Comparison of ENCODE assay signal across 16 mouse cellular contexts in the genomic region with DNA sequence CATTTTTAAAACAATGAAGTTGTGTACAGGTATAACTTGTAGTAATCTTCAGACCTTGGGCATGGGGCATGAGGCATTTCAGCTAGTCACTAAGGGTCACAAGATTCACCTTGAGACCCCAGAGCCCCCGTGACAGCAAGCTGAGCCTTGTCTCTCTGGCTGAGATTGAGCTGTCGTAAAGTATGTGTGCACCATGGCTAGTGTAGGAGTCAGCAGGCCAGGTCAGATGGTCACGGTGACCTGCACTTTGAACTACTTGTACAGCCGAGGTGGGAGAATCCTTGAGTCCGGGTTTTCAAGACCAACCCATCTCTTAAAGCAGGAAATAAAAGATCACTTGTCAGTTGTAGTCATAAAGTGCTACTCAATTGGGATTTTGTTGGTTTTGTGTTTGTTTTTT.
"Had no signal": no experiment of that assay in that cellular context is flagged by ENCODE, and none has a peak within 500 bp of the region (broad histone marks: within the 10 kb centered on the region; RNA-seq: fewer than 3 reads in every experiment).

No protein-coding gene starts in this region.

- DNase-seq: lung, adult 2 months; lung, postnatal 14 days; lung, postnatal 36 days; right cerebral cortex, postnatal 14 days; thymus, adult 2 months; thymus, postnatal 25 days had no signal

- H3K4me3 ChIP-seq: lung, embryonic 15.5 days; megakaryocyte, embryonic 14.5 days; midbrain, embryonic 13.5 days; midbrain, embryonic 15.5 days; neural tube, embryonic 12.5 days; stomach, embryonic 15.5 days had no signal

- H3K27ac ChIP-seq: lung, embryonic 15.5 days; macrophage; midbrain, embryonic 13.5 days; midbrain, embryonic 15.5 days; neural tube, embryonic 12.5 days; stomach, embryonic 15.5 days; stomach, postnatal 0 days had no signal

- H3K9me3 ChIP-seq: lung, embryonic 15.5 days; megakaryocyte, embryonic 14.5 days; midbrain, embryonic 13.5 days; midbrain, embryonic 15.5 days; neural tube, embryonic 12.5 days; stomach, embryonic 15.5 days had no signal

- H3K27me3 ChIP-seq: lung, embryonic 15.5 days; megakaryocyte, embryonic 14.5 days; midbrain, embryonic 13.5 days; midbrain, embryonic 15.5 days; neural tube, embryonic 12.5 days; stomach, embryonic 15.5 days had no signal

- H3K4me2 ChIP-seq: lung, embryonic 15.5 days; midbrain, embryonic 11.5 days; midbrain, embryonic 13.5 days; midbrain, embryonic 15.5 days; neural tube, embryonic 12.5 days; stomach, embryonic 15.5 days had no signal

- H3K9ac ChIP-seq: lung, embryonic 15.5 days; midbrain, embryonic 13.5 days; midbrain, embryonic 15.5 days; neural tube, embryonic 12.5 days; stomach, embryonic 15.5 days had no signal

- ATAC-seq: lung, postnatal 0 days; midbrain, embryonic 13.5 days; midbrain, embryonic 15.5 days had no signal

- H3K36me3 ChIP-seq: midbrain, embryonic 15.5 days; stomach, embryonic 15.5 days had no signal
